Mouse (Mus musculus): ENCODE data around the gene Akna.
A peak's percentile ranks its signal among the peaks of the same experiment; 100 is the strongest.

The Akna gene

GRCm38 (mm10) chr4:63383474-63383873 lies 19.7 kb downstream of the Akna start:
- DNase-seq (ENCODE audit: low spot score) = no peak

GRCm38 (mm10) chr4:63382676-63383369 lies 20.3 kb downstream of the Akna start:
- DNase-seq (ENCODE audit: low spot score) = no peak

GRCm38 (mm10) chr4:63377483-63377882 lies 25.7 kb downstream of the Akna start:
- no peak for DNase-seq (ENCODE audit: low spot score)

- DNase-seq (ENCODE audit: low spot score) = no peak
These were observed 27.8 kb downstream of the Akna start for GRCm38 (mm10) chr4:63375367-63375766.

GRCm38 (mm10) chr4:63374331-63374730 lies 28.8 kb downstream of the Akna start:
- DNase-seq (ENCODE audit: low spot score) = peak; percentile 64

GRCm38 (mm10) chr4:63373404-63373803 lies 29.8 kb downstream of the Akna start:
- no peak for DNase-seq (ENCODE audit: low spot score)

GRCm38 (mm10) chr4:63371890-63372289 lies 31.3 kb downstream of the Akna start:
- DNase-seq (ENCODE audit: low spot score) = no peak

- no peak for DNase-seq (ENCODE audit: low spot score)
These were observed 32.3 kb downstream of the Akna start for GRCm38 (mm10) chr4:63370897-63371296.

GRCm38 (mm10) chr4:63368577-63368976 lies 34.6 kb downstream of the Akna start:
- peak; percentile 76 for DNase-seq (ENCODE audit: low spot score)

- no peak for DNase-seq (ENCODE audit: low spot score)
These were observed 41.0 kb downstream of the Akna start, which contains the start of gene Orm2 for GRCm38 (mm10) chr4:63362150-63362549. TSS of gene Orm2 (plus strand) at chr4:63362449.

- no peak for DNase-seq (ENCODE audit: low spot score)
These were observed 43.3 kb downstream of the Akna start for GRCm38 (mm10) chr4:63359861-63360260.

- no peak for DNase-seq (ENCODE audit: low spot score)
These were observed 46.1 kb downstream of the Akna start for GRCm38 (mm10) chr4:63356981-63357570.

GRCm38 (mm10) chr4:63355877-63356665 lies 47.1 kb downstream of the Akna start, which contains the start of gene Orm3:
TSS of gene Orm3 (plus strand) at chr4:63356162.
- no peak for DNase-seq (ENCODE audit: low spot score)

GRCm38 (mm10) chr4:63348524-63348923 lies 54.6 kb downstream of the Akna start:
- DNase-seq (ENCODE audit: low spot score) = no peak

- no peak for DNase-seq (ENCODE audit: low spot score)
These were observed 56.5 kb downstream of the Akna start for GRCm38 (mm10) chr4:63346659-63347058.

- DNase-seq (ENCODE audit: low spot score) = no peak
These were observed 57.9 kb downstream of the Akna start for GRCm38 (mm10) chr4:63345261-63345660.

GRCm38 (mm10) chr4:63344295-63344694 lies 58.9 kb downstream of the Akna start, which contains the start of gene Orm1:
TSS of gene Orm1 (plus strand) at chr4:63344560.
- no peak for DNase-seq (ENCODE audit: low spot score)

GRCm38 (mm10) chr4:63343608-63344007 lies 59.5 kb downstream of the Akna start:
- DNase-seq (ENCODE audit: low spot score) = no peak

GRCm38 (mm10) chr4:63342491-63342890 lies 60.7 kb downstream of the Akna start:
- DNase-seq (ENCODE audit: low spot score) = no peak

- DNase-seq (ENCODE audit: low spot score) = no peak
These were observed 64.6 kb downstream of the Akna start for GRCm38 (mm10) chr4:63338414-63339076.

GRCm38 (mm10) chr4:63333403-63333802 lies 69.8 kb downstream of the Akna start:
- DNase-seq (ENCODE audit: low spot score) = no peak

- no peak for DNase-seq (ENCODE audit: low spot score)
These were observed 79.8 kb downstream of the Akna start for GRCm38 (mm10) chr4:63323275-63323815.
